Mouse (Mus musculus) frontal cortex, postnatal 14 days (tissue): Measurements from ENCODE around the gene Mypop.

Experiments used
- DNase-seq, 2 experiments: peaks; one replicate each; pipeline ENCODE4 v3.0.0; 2022; ENCODE audit warnings: low spot score in 2 of 2

The Mypop gene

GRCm38 (mm10) chr7:18989995-18990394, 1.1 kb upstream of the Mypop start:
- no peak for DNase-seq

- DNase-seq: no peak
These were observed 732 bp downstream of the Mypop start for GRCm38 (mm10) chr7:18991660-18992293.

GRCm38 (mm10) chr7:18992294-18992675, 1.2 kb downstream of the Mypop start:
- no peak for DNase-seq

- DNase-seq: no peak
These were observed 2.0 kb downstream of the Mypop start for GRCm38 (mm10) chr7:18993036-18993435.

GRCm38 (mm10) chr7:18998835-18999234, 7.8 kb downstream of the Mypop start:
- DNase-seq: no peak

- DNase-seq: no peak
These were observed 9.4 kb downstream of the Mypop start for GRCm38 (mm10) chr7:19000421-19000820.

GRCm38 (mm10) chr7:19001066-19001806, 10.2 kb downstream of the Mypop start:
- no peak for DNase-seq

GRCm38 (mm10) chr7:19001807-19002085, 10.7 kb downstream of the Mypop start:
- DNase-seq: no peak

GRCm38 (mm10) chr7:19002115-19002514, 11.1 kb downstream of the Mypop start:
- no peak for DNase-seq

- peak; percentile 65 to 68 for DNase-seq
These were observed 11.9 kb downstream of the Mypop start for GRCm38 (mm10) chr7:19002848-19003498.

- DNase-seq: peak; percentile 90
These were observed 13.0 kb downstream of the Mypop start, which contains the start of gene Irf2bp1 for GRCm38 (mm10) chr7:19003902-19004630. Gene Irf2bp1, plus strand, starts transcription at chr7:19004044.

GRCm38 (mm10) chr7:19004631-19005079, 13.6 kb downstream of the Mypop start:
- no peak for DNase-seq

- DNase-seq: peak in 1 of 2 experiments; percentile 35
These were observed 14.5 kb downstream of the Mypop start for GRCm38 (mm10) chr7:19005417-19006121.

GRCm38 (mm10) chr7:19006476-19006875, 15.4 kb downstream of the Mypop start:
- peak; percentile 81 for DNase-seq

- peak in 1 of 2 experiments; percentile 11 for DNase-seq
These were observed 16.3 kb downstream of the Mypop start for GRCm38 (mm10) chr7:19007026-19007977.

- DNase-seq: no peak
These were observed 19.5 kb downstream of the Mypop start for GRCm38 (mm10) chr7:19010581-19010980.

GRCm38 (mm10) chr7:19012025-19012621, 21.1 kb downstream of the Mypop start:
- no peak for DNase-seq

- no peak for DNase-seq
These were observed 21.8 kb downstream of the Mypop start for GRCm38 (mm10) chr7:19012882-19013281.

- no peak for DNase-seq
These were observed 23.4 kb downstream of the Mypop start for GRCm38 (mm10) chr7:19014452-19014851.

GRCm38 (mm10) chr7:19016042-19016441, 25.0 kb downstream of the Mypop start:
- DNase-seq: no peak
